Mouse (Mus musculus): ENCODE data around the gene Per1. TPM values are rescaled to one million over a fixed set of nuclear protein-coding genes. Genes with fewer than 3 reads are reported as not detected.

Per1 gene
- total and polyA plus RNA-seq, 2 experiments from 2014 or later: 15.4 to 28.5 TPM

- Histone ChIP-seq H3K27me3 (ENCODE audit: insufficient read depth, low read length) (no peaks in the 10 kb centered on the region), H3K9ac (replicated peaks; ENCODE audit: low read length, poor library complexity, severe bottlenecking) (peak overlapping the region; percentile 100), H3K4me3 (ENCODE audit: low read depth, low read length) (peak overlapping the region; percentile 95), H3K4me1 (ENCODE audit: insufficient read depth, low read length) (peaks cover 16% of the 10 kb centered on the region; the same call in 1 of the 2 replicates), H3K9me3 (ENCODE audit: low read length) (no peaks in the 10 kb centered on the region), H3K36me3 (ENCODE audit: insufficient read depth, low read length) (peaks cover 13% of the 10 kb centered on the region; the same call in 1 of the 2 replicates), H3K4me2 (ENCODE audit: low read depth, low read length, poor library complexity, severe bottlenecking) (peak overlapping the region; percentile 97), H3K27ac (ENCODE audit: low read depth, low read length) (peak overlapping the region; percentile 99)
- DNase-seq (ENCODE audit: low spot score) (no peak), ATAC-seq (ENCODE audit: low FRiP score) (peak; percentile 12; the same call in 1 of the 2 replicates)
- 11% methylated on average over 24 of the region's 25 CpGs for WGBS
- 0 out of 2 replicates have a peak, but pooled peaks have one; percentile 6 for TF ChIP-seq CTCF (IDR thresholded peaks at IDR 0.05)
These were observed 6.0 kb upstream of the Per1 start for GRCm38 (mm10) chr11:69088856-69089615.

GRCm38 (mm10) chr11:69089616-69090290 lies 5.3 kb upstream of the Per1 start:
- no peak for DNase-seq (ENCODE audit: low spot score)
- ATAC-seq (ENCODE audit: low FRiP score): no peak
- H3K9me3 ChIP-seq (ENCODE audit: low read length): no peaks in the 10 kb centered on the region
- peak overlapping the region; percentile 100 for H3K9ac ChIP-seq (replicated peaks; ENCODE audit: low read length, poor library complexity, severe bottlenecking)
- TF ChIP-seq CTCF (IDR thresholded peaks at IDR 0.05): no peak
- peak overlapping the region; percentile 95 for H3K4me3 ChIP-seq (ENCODE audit: low read depth, low read length)
- peak overlapping the region; percentile 99 for H3K27ac ChIP-seq (ENCODE audit: low read depth, low read length)
- peak overlapping the region; percentile 97 for H3K4me2 ChIP-seq (ENCODE audit: low read depth, low read length, poor library complexity, severe bottlenecking)
- no peaks in the 10 kb centered on the region for H3K27me3 ChIP-seq (ENCODE audit: insufficient read depth, low read length)
- H3K4me1 ChIP-seq (ENCODE audit: insufficient read depth, low read length): peaks cover 16% of the 10 kb centered on the region; the same call in 1 of the 2 replicates
- H3K36me3 ChIP-seq (ENCODE audit: insufficient read depth, low read length): peaks cover 13% of the 10 kb centered on the region; the same call in 1 of the 2 replicates
- 89% methylated on average over 12 of the region's 12 CpGs for WGBS

- Histone ChIP-seq H3K4me1 (ENCODE audit: insufficient read depth, low read length) (peaks cover 16% of the 10 kb centered on the region; the same call in 1 of the 2 replicates), H3K36me3 (ENCODE audit: insufficient read depth, low read length) (peaks cover 13% of the 10 kb centered on the region; the same call in 1 of the 2 replicates), H3K9me3 (ENCODE audit: low read length) (no peaks in the 10 kb centered on the region), H3K9ac (replicated peaks; ENCODE audit: low read length, poor library complexity, severe bottlenecking) (no peak overlapping the region), H3K27me3 (ENCODE audit: insufficient read depth, low read length) (no peaks in the 10 kb centered on the region), H3K4me2 (ENCODE audit: low read depth, low read length, poor library complexity, severe bottlenecking) (peak overlapping the region; percentile 97; the same call in 1 of the 2 replicates), H3K4me3 (ENCODE audit: low read depth, low read length) (no peak overlapping the region), H3K27ac (ENCODE audit: low read depth, low read length) (no peak overlapping the region)
- DNase-seq (ENCODE audit: low spot score) (no peak), ATAC-seq (ENCODE audit: low FRiP score) (no peak)
- no peak for TF ChIP-seq CTCF (IDR thresholded peaks at IDR 0.05)
- 57% methylated on average over 6 of the region's 6 CpGs for WGBS
These were observed 4.7 kb upstream of the Per1 start for GRCm38 (mm10) chr11:69090367-69090766.

GRCm38 (mm10) chr11:69091566-69092385 lies 3.2 kb upstream of the Per1 start:
- ATAC-seq (ENCODE audit: low FRiP score) (no peak), DNase-seq (ENCODE audit: low spot score) (no peak)
- no peak overlapping the region for H3K4me3 ChIP-seq (ENCODE audit: low read depth, low read length)
- peaks cover 16% of the 10 kb centered on the region; the same call in 1 of the 2 replicates for H3K4me1 ChIP-seq (ENCODE audit: insufficient read depth, low read length)
- no peak overlapping the region for H3K27ac ChIP-seq (ENCODE audit: low read depth, low read length)
- no peak overlapping the region for H3K4me2 ChIP-seq (ENCODE audit: low read depth, low read length, poor library complexity, severe bottlenecking)
- H3K9ac ChIP-seq (replicated peaks; ENCODE audit: low read length, poor library complexity, severe bottlenecking): no peak overlapping the region
- H3K9me3 ChIP-seq (ENCODE audit: low read length): no peaks in the 10 kb centered on the region
- WGBS: 67% methylated on average over 7 of the region's 7 CpGs
- no peak for TF ChIP-seq CTCF (IDR thresholded peaks at IDR 0.05)
- peaks cover 13% of the 10 kb centered on the region; the same call in 1 of the 2 replicates for H3K36me3 ChIP-seq (ENCODE audit: insufficient read depth, low read length)
- no peaks in the 10 kb centered on the region for H3K27me3 ChIP-seq (ENCODE audit: insufficient read depth, low read length)

GRCm38 (mm10) chr11:69092386-69092751 lies 2.6 kb upstream of the Per1 start:
- peak; percentile 83 for TF ChIP-seq CTCF (IDR thresholded peaks at IDR 0.05)
- Histone ChIP-seq H3K36me3 (ENCODE audit: insufficient read depth, low read length) (peaks cover 13% of the 10 kb centered on the region; the same call in 1 of the 2 replicates), H3K9ac (replicated peaks; ENCODE audit: low read length, poor library complexity, severe bottlenecking) (no peak overlapping the region), H3K27ac (ENCODE audit: low read depth, low read length) (no peak overlapping the region), H3K9me3 (ENCODE audit: low read length) (no peaks in the 10 kb centered on the region), H3K4me1 (ENCODE audit: insufficient read depth, low read length) (peaks cover 20% of the 10 kb centered on the region; the same call in 1 of the 2 replicates), H3K27me3 (ENCODE audit: insufficient read depth, low read length) (no peaks in the 10 kb centered on the region), H3K4me3 (ENCODE audit: low read depth, low read length) (no peak overlapping the region), H3K4me2 (ENCODE audit: low read depth, low read length, poor library complexity, severe bottlenecking) (no peak overlapping the region)
- WGBS: 0% methylated on average over 3 of the region's 3 CpGs
- no peak for ATAC-seq (ENCODE audit: low FRiP score)
- peak; percentile 68 for DNase-seq (ENCODE audit: low spot score)
